Mouse (Mus musculus): ENCODE data around the gene Mark4. TPM values are rescaled to one million over a fixed set of nuclear protein-coding genes. Genes with fewer than 3 reads are reported as not detected.

Mark4 gene
- polyA plus RNA-seq, 1 experiment = 14.6 TPM

DNA sequence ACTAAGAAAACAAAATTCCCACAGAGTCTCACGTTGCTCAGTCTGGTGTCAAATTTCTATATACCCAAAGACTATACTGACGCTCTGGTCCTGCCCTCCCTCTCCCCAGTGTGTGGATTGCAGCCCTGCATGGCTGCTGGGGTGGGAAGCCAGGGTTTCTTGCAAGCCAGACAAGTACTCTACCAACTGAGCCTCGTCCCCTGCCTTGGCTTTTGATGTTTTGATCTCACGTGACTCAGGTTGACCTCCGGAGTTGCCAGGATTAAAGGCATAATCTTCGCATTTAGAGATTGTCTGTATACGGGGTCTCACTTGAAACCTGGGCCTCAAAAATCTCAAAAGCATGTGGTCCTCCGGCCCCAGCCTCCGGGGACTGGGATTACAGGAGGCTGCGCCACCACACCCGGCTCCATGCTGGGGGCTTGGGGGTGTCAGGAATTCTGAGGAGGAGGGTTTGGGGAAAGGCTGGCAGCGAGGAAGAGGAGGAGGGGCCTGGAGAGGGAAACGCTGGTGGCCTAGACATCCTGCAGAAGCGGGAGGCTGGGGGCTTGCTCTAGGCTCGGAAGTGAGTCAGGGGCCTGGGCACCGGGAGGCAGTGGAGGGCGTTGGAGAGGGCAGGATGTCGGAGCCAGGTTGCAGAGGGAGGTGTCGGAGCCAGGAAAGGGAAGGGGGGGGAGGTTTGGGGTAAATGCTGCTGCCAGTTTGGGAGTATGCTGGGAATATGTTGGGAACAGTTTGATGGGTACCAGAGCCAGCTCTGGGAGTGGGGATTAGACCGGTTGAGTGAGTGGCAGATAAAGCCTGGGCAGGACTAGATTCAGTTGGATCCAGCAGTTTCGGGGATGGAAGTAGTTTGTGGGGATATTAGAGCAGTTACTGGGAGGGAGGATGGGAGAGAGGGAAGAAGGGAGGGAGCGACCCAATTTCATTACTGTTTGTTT, 6.0 kb upstream of the Mark4 start:
- Histone ChIP-seq H3K27ac (ENCODE audit: insufficient read depth, low read length) (no peak overlapping the region), H3K4me1 (ENCODE audit: control insufficient read depth, insufficient read depth, insufficient read length) (no peaks in the 10 kb centered on the region), H3K4me3 (ENCODE audit: extremely low read depth, insufficient read depth, insufficient read length) (no peak overlapping the region), H3K36me3 (ENCODE audit: control insufficient read depth, insufficient read depth, low read length) (no peaks in the 10 kb centered on the region), H3K27me3 (ENCODE audit: control insufficient read depth, insufficient read depth, low read length) (no peaks in the 10 kb centered on the region)
- TF ChIP-seq POLR2A (IDR thresholded peaks at IDR 0.05; ENCODE audit: low read depth, low read length) (no peak), CTCF (IDR thresholded peaks at IDR 0.05; ENCODE audit: extremely low read depth, insufficient read depth, insufficient read length, insufficient replicate concordance) (no peak)
- DNase-seq (ENCODE audit: low read depth in 1 of 2, low spot score in 2 of 2) = no peak
- 84% methylated on average over 22 of the region's 22 CpGs for WGBS

DNA sequence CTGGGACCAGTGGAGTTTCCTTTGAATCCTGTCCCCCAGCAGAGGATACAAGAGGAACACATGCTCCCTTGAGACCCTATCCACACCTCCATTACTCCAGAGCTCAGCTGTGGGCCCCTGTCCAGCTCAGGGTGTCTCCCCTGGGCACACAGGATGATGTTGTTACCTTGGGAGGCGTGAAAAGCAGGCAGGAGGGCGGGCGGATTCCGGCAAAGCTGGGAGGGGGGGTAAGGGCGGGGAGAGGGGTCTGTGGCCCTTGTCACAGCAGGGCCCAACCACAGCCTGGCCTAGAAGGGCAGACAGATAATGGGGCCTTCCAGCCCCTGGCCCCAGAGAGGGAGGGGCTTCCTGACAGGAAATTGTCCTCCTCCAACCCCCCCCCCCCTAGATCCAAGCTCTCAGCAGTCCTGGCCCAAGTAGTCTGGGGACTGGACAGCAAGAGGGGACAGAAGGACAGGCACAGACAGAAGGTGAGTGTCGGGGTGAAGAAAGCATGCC, 4.3 kb upstream of the Mark4 start, which contains the start of gene Exoc3l2:
Gene Exoc3l2 (plus strand): TSS at position 448 of the 498 bp plus-strand sequence.
- Histone ChIP-seq H3K4me3 (ENCODE audit: extremely low read depth, insufficient read depth, insufficient read length) (no peak within 1 kb of the TSS), H3K4me1 (ENCODE audit: control insufficient read depth, insufficient read depth, insufficient read length) (no peaks in the 10 kb centered on the region), H3K27ac (ENCODE audit: insufficient read depth, low read length) (no peak within 1 kb of the TSS), H3K27me3 (ENCODE audit: control insufficient read depth, insufficient read depth, low read length) (no peaks in the 10 kb centered on the region), H3K36me3 (ENCODE audit: control insufficient read depth, insufficient read depth, low read length) (no peaks in the 10 kb centered on the region)
- DNase-seq (ENCODE audit: low read depth in 1 of 2, low spot score in 2 of 2) = no peak
- 54% methylated on average over 6 of the region's 6 CpGs for WGBS
- TF ChIP-seq POLR2A (IDR thresholded peaks at IDR 0.05; ENCODE audit: low read depth, low read length) (no peak), CTCF (IDR thresholded peaks at IDR 0.05; ENCODE audit: extremely low read depth, insufficient read depth, insufficient read length, insufficient replicate concordance) (no peak)

DNA sequence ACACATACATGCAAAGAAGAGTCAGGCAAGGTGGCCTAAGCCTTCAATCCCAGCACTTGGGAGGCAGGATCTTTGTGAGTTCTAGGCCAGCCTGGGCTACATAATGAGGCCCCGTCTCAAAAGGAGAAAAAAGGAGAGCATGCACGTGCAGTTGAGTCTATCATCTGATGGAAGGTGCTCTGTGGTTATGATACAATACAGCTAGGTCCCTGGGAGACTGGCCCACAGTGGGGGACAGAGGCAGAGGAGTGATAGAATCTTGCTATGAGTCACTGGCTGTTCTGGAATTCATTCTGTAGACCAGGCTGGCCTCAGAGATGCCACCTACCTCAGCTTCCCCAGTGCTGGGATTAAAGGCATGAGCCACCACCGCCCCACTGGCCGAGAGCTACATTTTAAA, 3.8 kb upstream of the Mark4 start:
- Histone ChIP-seq H3K4me3 (ENCODE audit: extremely low read depth, insufficient read depth, insufficient read length) (no peak overlapping the region), H3K27ac (ENCODE audit: insufficient read depth, low read length) (no peak overlapping the region), H3K36me3 (ENCODE audit: control insufficient read depth, insufficient read depth, low read length) (no peaks in the 10 kb centered on the region), H3K27me3 (ENCODE audit: control insufficient read depth, insufficient read depth, low read length) (no peaks in the 10 kb centered on the region), H3K4me1 (ENCODE audit: control insufficient read depth, insufficient read depth, insufficient read length) (peaks cover 4% of the 10 kb centered on the region; the same call in 1 of the 2 replicates)
- no peak for DNase-seq (ENCODE audit: low read depth in 1 of 2, low spot score in 2 of 2)
- no peak for TF ChIP-seq CTCF (IDR thresholded peaks at IDR 0.05; ENCODE audit: extremely low read depth, insufficient read depth, insufficient read length, insufficient replicate concordance)
- TF ChIP-seq POLR2A (IDR thresholded peaks at IDR 0.05; ENCODE audit: low read depth, low read length) = no peak
- 75% methylated on average over 4 of the region's 4 CpGs for WGBS

DNA sequence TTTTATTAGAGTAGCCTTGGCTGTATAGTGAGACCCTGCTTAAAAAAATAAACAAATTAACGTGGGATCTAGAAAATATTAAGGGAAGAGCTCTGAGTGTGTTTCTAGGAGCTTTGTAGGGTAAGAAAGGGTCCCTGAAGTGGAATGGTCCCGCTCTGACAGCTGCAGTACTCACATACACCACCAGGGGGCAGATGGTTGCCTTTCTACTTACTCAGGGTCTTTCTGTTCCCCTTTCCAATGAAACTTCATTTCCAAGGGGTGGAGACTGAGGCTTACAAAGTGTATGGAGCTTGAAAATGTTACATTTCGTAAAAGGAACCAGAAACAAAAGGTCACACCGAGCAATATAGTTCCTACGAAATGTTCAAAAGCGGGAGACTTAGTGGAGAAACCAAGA, 2.9 kb upstream of the Mark4 start:
- no peaks in the 10 kb centered on the region for H3K27me3 ChIP-seq (ENCODE audit: control insufficient read depth, insufficient read depth, low read length)
- H3K4me1 ChIP-seq (ENCODE audit: control insufficient read depth, insufficient read depth, insufficient read length) = peaks cover 7% of the 10 kb centered on the region; the same call in 1 of the 2 replicates
- H3K4me3 ChIP-seq (ENCODE audit: extremely low read depth, insufficient read depth, insufficient read length) = no peak overlapping the region
- no peak overlapping the region for H3K27ac ChIP-seq (ENCODE audit: insufficient read depth, low read length)
- DNase-seq (ENCODE audit: low read depth in 1 of 2, low spot score in 2 of 2) = peak; percentile 55 to 59
- H3K36me3 ChIP-seq (ENCODE audit: control insufficient read depth, insufficient read depth, low read length) = no peaks in the 10 kb centered on the region
- TF ChIP-seq CTCF (IDR thresholded peaks at IDR 0.05; ENCODE audit: extremely low read depth, insufficient read depth, insufficient read length, insufficient replicate concordance) (peak; percentile 76; the same call in 1 of the 2 replicates), POLR2A (IDR thresholded peaks at IDR 0.05; ENCODE audit: low read depth, low read length) (no peak)
- WGBS = 17% methylated on average over 6 of the region's 6 CpGs

DNA sequence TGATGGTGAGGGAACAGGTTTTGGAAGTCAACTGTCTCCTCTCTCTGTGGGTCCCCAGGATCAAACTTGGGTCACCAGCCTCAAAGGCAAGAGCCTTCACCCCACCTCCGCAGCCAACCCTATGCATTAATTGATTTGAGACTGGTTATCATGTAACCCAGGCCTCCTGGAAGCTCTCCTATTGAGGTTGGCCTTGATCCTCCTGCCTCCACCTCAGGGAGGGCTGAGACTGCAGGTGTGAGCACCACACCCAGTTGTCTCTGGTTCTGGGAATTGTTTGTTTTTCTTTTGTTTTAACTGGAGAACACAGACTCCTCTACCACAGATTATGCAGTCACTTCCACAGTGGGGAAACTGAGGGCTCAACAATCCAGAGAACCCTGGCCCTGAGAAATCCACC, 1.9 kb upstream of the Mark4 start:
- no peak for DNase-seq (ENCODE audit: low read depth in 1 of 2, low spot score in 2 of 2)
- no peak overlapping the region for H3K27ac ChIP-seq (ENCODE audit: insufficient read depth, low read length)
- no peak overlapping the region for H3K4me3 ChIP-seq (ENCODE audit: extremely low read depth, insufficient read depth, insufficient read length)
- no peaks in the 10 kb centered on the region for H3K36me3 ChIP-seq (ENCODE audit: control insufficient read depth, insufficient read depth, low read length)
- WGBS = 95% methylated on average over 1 of the region's 1 CpGs
- H3K27me3 ChIP-seq (ENCODE audit: control insufficient read depth, insufficient read depth, low read length) = no peaks in the 10 kb centered on the region
- H3K4me1 ChIP-seq (ENCODE audit: control insufficient read depth, insufficient read depth, insufficient read length) = peaks cover 7% of the 10 kb centered on the region; the same call in 1 of the 2 replicates
- TF ChIP-seq POLR2A (IDR thresholded peaks at IDR 0.05; ENCODE audit: low read depth, low read length) = no peak
- TF ChIP-seq CTCF (IDR thresholded peaks at IDR 0.05; ENCODE audit: extremely low read depth, insufficient read depth, insufficient read length, insufficient replicate concordance) = no peak

DNA sequence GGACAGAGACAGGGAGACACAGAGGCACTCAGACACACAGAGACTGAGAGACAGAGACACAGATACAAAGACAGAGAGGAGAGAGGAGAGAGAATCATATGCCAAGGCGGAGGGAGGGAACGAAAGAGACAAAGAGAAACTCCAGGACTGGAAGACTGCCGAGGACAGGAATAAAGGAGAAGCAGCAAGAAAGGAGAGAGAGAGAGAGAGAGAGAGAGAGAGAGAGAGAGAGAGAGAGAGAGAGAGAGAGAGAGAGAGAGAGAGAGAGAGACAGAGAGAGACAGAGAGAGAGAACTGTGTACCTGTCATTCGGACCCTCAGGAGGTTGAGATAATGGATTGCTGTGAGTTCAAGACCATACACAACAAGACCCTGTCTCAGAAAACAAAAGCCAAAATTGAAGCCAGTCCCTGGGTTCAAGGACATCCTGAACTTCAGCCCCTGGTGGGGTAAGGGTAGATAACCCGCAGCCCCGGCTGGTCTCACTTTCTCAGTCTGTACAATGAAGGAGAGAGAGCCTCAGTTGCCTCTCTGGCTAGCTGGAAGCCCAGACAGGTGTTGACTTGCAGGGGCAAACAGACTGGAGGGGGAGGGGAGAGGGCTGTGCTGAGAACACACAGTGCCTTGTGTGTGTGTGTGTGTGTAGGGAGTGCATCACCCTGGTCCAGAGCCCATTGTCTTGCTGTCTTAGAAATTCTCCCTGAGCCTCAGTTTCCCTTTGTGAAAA, 686 bp upstream of the Mark4 start:
- WGBS = 59% methylated on average over 6 of the region's 6 CpGs
- H3K27me3 ChIP-seq (ENCODE audit: control insufficient read depth, insufficient read depth, low read length) = no peaks in the 10 kb centered on the region
- DNase-seq (ENCODE audit: low read depth in 1 of 2, low spot score in 2 of 2) = no peak
- H3K27ac ChIP-seq (ENCODE audit: insufficient read depth, low read length) = 0 out of 2 replicates have a peak overlapping the region, but pooled peaks have one; percentile 4
- H3K4me3 ChIP-seq (ENCODE audit: extremely low read depth, insufficient read depth, insufficient read length) = peak overlapping the region; percentile 56
- TF ChIP-seq POLR2A (IDR thresholded peaks at IDR 0.05; ENCODE audit: low read depth, low read length) = no peak
- TF ChIP-seq CTCF (IDR thresholded peaks at IDR 0.05; ENCODE audit: extremely low read depth, insufficient read depth, insufficient read length, insufficient replicate concordance) = no peak
- H3K36me3 ChIP-seq (ENCODE audit: control insufficient read depth, insufficient read depth, low read length) = no peaks in the 10 kb centered on the region
- H3K4me1 ChIP-seq (ENCODE audit: control insufficient read depth, insufficient read depth, insufficient read length) = peaks cover 7% of the 10 kb centered on the region; the same call in 1 of the 2 replicates

Data from spleen, adult 2 months (tissue).